Mouse (Mus musculus): ENCODE data around the gene 1810065E05Rik.

DNA sequence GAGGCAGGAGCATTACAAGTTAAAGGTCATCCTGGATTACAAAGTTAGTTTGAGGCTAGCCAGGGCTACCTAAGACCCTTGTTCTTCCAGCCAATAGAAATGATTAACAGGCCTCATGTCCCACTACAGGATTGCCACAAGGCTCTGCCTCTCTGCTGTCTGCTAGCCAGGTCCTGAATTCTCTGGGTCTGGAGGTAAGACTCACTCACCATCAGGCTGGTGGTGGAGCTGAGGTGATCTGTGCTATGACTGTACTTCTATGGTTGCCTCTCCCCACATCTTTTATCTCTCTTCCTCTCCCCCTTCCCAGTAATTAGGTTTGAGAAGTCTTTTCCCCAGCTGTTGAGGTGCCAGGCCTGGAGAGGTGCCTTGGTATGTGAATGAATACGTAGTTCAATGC is 41.4 kb upstream of the 1810065E05Rik start:
- TF ChIP-seq CTCF (conservative IDR thresholded peaks at IDR 0.05 in 1 of 2, IDR thresholded peaks at IDR 0.05 in 1 of 2; ENCODE audit: low read depth in 2 of 2, low read length in 2 of 2) (no peak), POLR2A (IDR thresholded peaks at IDR 0.05; ENCODE audit: low read depth, low read length) (no peak), CHD1 (IDR thresholded peaks at IDR 0.05; ENCODE audit: low read depth, low read length) (no peak), ETS1 (conservative IDR thresholded peaks at IDR 0.05; ENCODE audit: low read depth, low read length) (no peak), ZNF384 (IDR thresholded peaks at IDR 0.05; ENCODE audit: low read depth, low read length) (no peak), EP300 (IDR thresholded peaks at IDR 0.05; ENCODE audit: low read length) (no peak), CHD2 (IDR thresholded peaks at IDR 0.05; ENCODE audit: low read length) (no peak), GABPA (IDR thresholded peaks at IDR 0.05; ENCODE audit: insufficient replicate concordance, low read depth, low read length) (no peak)
